ENCODE assay signal across 8 mouse cellular contexts in the genomic region with DNA sequence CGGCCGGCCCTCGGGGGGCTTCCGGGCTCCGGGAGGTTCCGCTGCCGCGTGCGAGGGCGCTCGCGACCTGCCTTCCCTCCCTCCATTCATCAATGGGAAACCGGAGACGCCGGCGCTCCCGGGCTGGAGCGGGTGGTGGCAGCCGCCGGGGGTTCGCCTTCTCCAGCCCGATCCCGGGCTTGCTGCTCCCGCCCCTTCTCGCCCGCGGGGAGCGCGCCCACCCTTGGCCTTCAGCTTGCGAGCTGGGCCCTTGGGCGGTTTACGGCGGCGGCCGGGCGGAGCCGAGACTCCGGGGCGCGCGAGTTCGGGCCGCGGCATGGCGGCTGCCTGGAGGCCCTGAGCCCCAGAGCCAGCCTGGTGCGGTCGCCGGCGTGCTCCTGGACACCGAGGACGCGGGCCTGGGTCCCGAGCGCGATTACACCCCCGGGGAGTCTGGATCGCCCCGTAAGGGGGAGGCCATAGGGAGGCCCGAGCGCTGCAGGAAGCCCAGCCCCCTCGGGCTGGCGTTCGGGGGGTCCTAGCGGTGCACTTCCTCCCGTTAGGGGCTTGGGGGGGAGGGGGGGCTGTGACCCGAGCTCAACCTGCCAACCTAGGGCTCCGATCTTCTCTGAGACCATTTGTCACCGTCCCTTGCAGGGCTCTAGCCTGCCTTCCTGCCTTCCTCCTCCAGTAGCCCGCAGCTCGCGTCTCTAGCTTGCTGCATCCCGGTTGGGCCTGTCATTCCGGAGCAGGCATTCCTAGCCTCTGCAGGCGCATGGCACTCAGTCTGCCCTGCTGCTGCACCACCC. TPM values are rescaled to one million over a fixed set of nuclear protein-coding genes. Genes with fewer than 3 reads are reported as not detected.
DNase-seq lines count a peak whose midpoint lies in the region; ATAC-seq and TF ChIP-seq lines count a peak whose summit lies in the region.

No protein-coding gene starts in this region.

- H3K9me3 ChIP-seq in embryonic facial prominence, embryonic 13.5 days = no peaks in the 10 kb centered on the region
- H3K9me3 ChIP-seq in heart, embryonic 10.5 days = no peaks in the 10 kb centered on the region
- H3K9me3 ChIP-seq in kidney, embryonic 15.5 days (replicated peaks) = no peaks in the 10 kb centered on the region
- H3K9me3 ChIP-seq in midbrain, postnatal 0 days (ENCODE audit: low read length) = no peaks in the 10 kb centered on the region

- no peak for TF ChIP-seq CTCF in liver, adult 2 months (IDR thresholded peaks at IDR 0.05; ENCODE audit: low read depth, low read length)
- TF ChIP-seq CTCF in midbrain, postnatal 0 days (IDR thresholded peaks at IDR 0.05) = no peak

- H3K27ac ChIP-seq in embryonic facial prominence, embryonic 13.5 days = peak overlapping the region; percentile 98
- peak overlapping the region; percentile 100 for H3K27ac ChIP-seq in heart, embryonic 10.5 days
- H3K27ac ChIP-seq in kidney, embryonic 15.5 days = peak overlapping the region; percentile 99
- peak overlapping the region; percentile 73 for H3K27ac ChIP-seq in liver, adult 2 months (replicated peaks; ENCODE audit: insufficient read depth, low read depth, low read length)
- peak overlapping the region; percentile 91 for H3K27ac ChIP-seq in midbrain, postnatal 0 days (ENCODE audit: low read depth, low read length)

- H3K36me3 ChIP-seq in embryonic facial prominence, embryonic 13.5 days = no peaks in the 10 kb centered on the region
- no peaks in the 10 kb centered on the region for H3K36me3 ChIP-seq in heart, embryonic 10.5 days
- H3K36me3 ChIP-seq in kidney, embryonic 15.5 days = no peaks in the 10 kb centered on the region
- peaks cover 14% of the 10 kb centered on the region for H3K36me3 ChIP-seq in liver, adult 2 months (ENCODE audit: control insufficient read depth, insufficient read depth, low read length)
- H3K36me3 ChIP-seq in midbrain, postnatal 0 days (ENCODE audit: insufficient read depth, low read length) = no peaks in the 10 kb centered on the region

- peak overlapping the region; percentile 97 for H3K9ac ChIP-seq in embryonic facial prominence, embryonic 13.5 days
- peak overlapping the region; percentile 85 for H3K9ac ChIP-seq in kidney, embryonic 15.5 days
- peak overlapping the region; percentile 97 for H3K9ac ChIP-seq in liver, adult 2 months (ENCODE audit: low read depth, low read length)
- H3K9ac ChIP-seq in midbrain, postnatal 0 days (replicated peaks; ENCODE audit: low read length, poor library complexity, severe bottlenecking) = peak overlapping the region; percentile 98

- TF ChIP-seq POLR2A in liver, adult 2 months (IDR thresholded peaks at IDR 0.05; ENCODE audit: extremely low read depth, insufficient read depth, low read length) = no peak

- DNase-seq in 416B (ENCODE audit: low read depth) = peak; percentile 63
- DNase-seq in adrenal gland, postnatal 25 days = peak; percentile 80
- DNase-seq in heart, embryonic 10.5 days (ENCODE audit: low spot score) = peak; percentile 89
- no peak for DNase-seq in liver, adult 2 months (ENCODE audit: extremely low read depth, low read depth, low spot score)
- DNase-seq in midbrain, postnatal 0 days (ENCODE audit: low spot score) = peak; percentile 58
- DNase-seq in spleen, postnatal 36 days (ENCODE audit: low spot score in 2 of 2) = peak; percentile 58 to 61

- H3K79me2 ChIP-seq in liver, adult 2 months (ENCODE audit: control insufficient read depth, insufficient read depth, low read length) = peaks cover 25% of the 10 kb centered on the region; the same call in 1 of the 2 replicates

- WGBS in embryonic facial prominence, embryonic 13.5 days = under 1% methylated on average over 56 of the region's 74 CpGs
- under 1% methylated on average over 73 of the region's 74 CpGs for WGBS in heart, embryonic 10.5 days
- under 1% methylated on average over 72 of the region's 74 CpGs for WGBS in kidney, embryonic 15.5 days
- under 1% methylated on average over 73 of the region's 74 CpGs for WGBS in liver, adult 2 months
- under 1% methylated on average over 42 of the region's 74 CpGs for WGBS in midbrain, postnatal 0 days

- peak; percentile 45; the same call in 1 of the 2 replicates for ATAC-seq in embryonic facial prominence, embryonic 13.5 days (ENCODE audit: insufficient number of reproducible peaks, insufficient read depth, low FRiP score, low TSS enrichment, low read depth)
- ATAC-seq in kidney, embryonic 15.5 days (replicated peaks; ENCODE audit: low FRiP score) = peak; percentile 37
- peak; percentile 28 for ATAC-seq in midbrain, postnatal 0 days (ENCODE audit: low FRiP score)

- H3K4me3 ChIP-seq in embryonic facial prominence, embryonic 13.5 days = peak overlapping the region; percentile 86
- H3K4me3 ChIP-seq in heart, embryonic 10.5 days = peak overlapping the region; percentile 85
- H3K4me3 ChIP-seq in kidney, embryonic 15.5 days (replicated peaks) = peak overlapping the region; percentile 86
- peak overlapping the region; percentile 78 for H3K4me3 ChIP-seq in liver, adult 2 months (ENCODE audit: insufficient read depth, low read depth, low read length)
- H3K4me3 ChIP-seq in midbrain, postnatal 0 days (ENCODE audit: low read depth, low read length) = peak overlapping the region; percentile 91

- H3K4me1 ChIP-seq in embryonic facial prominence, embryonic 13.5 days = peaks cover 38% of the 10 kb centered on the region
- H3K4me1 ChIP-seq in heart, embryonic 10.5 days = peaks cover 35% of the 10 kb centered on the region
- peaks cover 39% of the 10 kb centered on the region for H3K4me1 ChIP-seq in kidney, embryonic 15.5 days
- peaks cover 30% of the 10 kb centered on the region for H3K4me1 ChIP-seq in liver, adult 2 months (ENCODE audit: control insufficient read depth, insufficient read depth, low read length)
- peaks cover 3% of the 10 kb centered on the region; the same call in 1 of the 2 replicates for H3K4me1 ChIP-seq in midbrain, postnatal 0 days (ENCODE audit: insufficient read depth, low read length)

- peak overlapping the region; percentile 78 for H3K4me2 ChIP-seq in embryonic facial prominence, embryonic 13.5 days
- peak overlapping the region; percentile 83 for H3K4me2 ChIP-seq in kidney, embryonic 15.5 days
- peak overlapping the region; percentile 77 for H3K4me2 ChIP-seq in midbrain, postnatal 0 days (ENCODE audit: low read depth, low read length, poor library complexity, severe bottlenecking)

- H3K27me3 ChIP-seq in embryonic facial prominence, embryonic 13.5 days = no peaks in the 10 kb centered on the region
- H3K27me3 ChIP-seq in heart, embryonic 10.5 days (ENCODE audit: insufficient read depth, poor library complexity, severe bottlenecking) = no peaks in the 10 kb centered on the region
- no peaks in the 10 kb centered on the region for H3K27me3 ChIP-seq in kidney, embryonic 15.5 days
- no peaks in the 10 kb centered on the region for H3K27me3 ChIP-seq in liver, adult 2 months (ENCODE audit: control insufficient read depth, insufficient read depth, low read length)
- no peaks in the 10 kb centered on the region for H3K27me3 ChIP-seq in midbrain, postnatal 0 days (ENCODE audit: insufficient read depth, low read length)

RNA-seq across cellular contexts. Expression of a gene that starts 1.8 kb away (rescaled TPM):
- total RNA-seq in adrenal gland, postnatal 25 days (2021) = 46.0 and 73.5 TPM in 2 replicates
- polyA plus RNA-seq in embryonic facial prominence, embryonic 13.5 days (2015; fragmentation: Nextera tagmentation; extraction: Ambion mirVana) = 39.9 and 44.0 TPM in 2 replicates
- polyA plus RNA-seq in heart, embryonic 10.5 days (2016; fragmentation: Nextera tagmentation; extraction: Ambion mirVana) = 24.7 and 35.8 TPM in 2 replicates
- 46.6 and 47.6 TPM in 2 replicates for polyA plus RNA-seq in kidney, embryonic 15.5 days (2015; fragmentation: Nextera tagmentation; extraction: Ambion mirVana)
- total RNA-seq in liver, adult 2 months (2014; rRNA removed) = 30.5 and 44.3 TPM in 2 replicates
- 44.6 and 70.5 TPM in 2 replicates for polyA plus RNA-seq in liver, adult 2 months (2012; rRNA removed)
- total RNA-seq in midbrain, postnatal 0 days (2014; rRNA removed) = 40.9 and 46.6 TPM in 2 replicates
- polyA plus RNA-seq in midbrain, postnatal 0 days (2015; fragmentation: Nextera tagmentation; extraction: Ambion mirVana) = 37.6 and 44.3 TPM in 2 replicates
